Mouse (Mus musculus): ENCODE results near the gene Olfr457.
"Not testable (repeated sequence)": the region's sequence is repeated elsewhere in the genome, so short reads cannot be mapped to it uniquely, and the experiment has no call there.

Gene Olfr457

DNA sequence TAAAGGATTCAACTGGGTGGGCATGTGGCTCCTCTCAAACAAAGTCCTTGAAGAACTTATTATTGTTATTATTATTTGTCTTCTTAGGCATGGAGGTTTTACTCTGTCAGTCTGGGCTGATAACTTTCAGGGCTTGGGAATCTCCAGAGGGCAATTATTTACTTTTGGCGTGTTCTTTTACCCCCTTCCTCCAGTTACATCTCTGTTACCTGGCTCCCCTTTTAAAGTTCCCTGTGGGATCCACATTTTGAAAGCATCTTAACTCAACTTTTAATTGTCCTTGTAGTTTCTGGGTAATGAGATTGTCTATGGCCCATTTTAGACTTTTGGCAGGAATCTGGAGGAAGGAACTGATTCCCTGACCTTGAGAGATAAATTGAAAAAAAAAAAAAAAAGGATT lies at the start of gene Olfr457:
Gene Olfr457, minus strand, starts transcription at position 101 of the 400 bp plus-strand sequence.
- in situ Hi-C loops (cut with MboI; ENCODE audit: low pct_unique_long_range_greater_than_20kb in 1 of 2, low sequenced_read_pairs in 2 of 2, unreplicated experiment in 1 of 2) = no loop called here

GRCm38 (mm10) chr6:42513461-42513860 lies 37.3 kb upstream of the Olfr457 start:
- in situ Hi-C loops (cut with MboI; ENCODE audit: low pct_unique_long_range_greater_than_20kb in 1 of 2, low sequenced_read_pairs in 2 of 2, unreplicated experiment in 1 of 2) = no loop called here

GRCm38 (mm10) chr6:42509311-42509710 lies 33.2 kb upstream of the Olfr457 start:
- in situ Hi-C loops (cut with MboI; ENCODE audit: low pct_unique_long_range_greater_than_20kb in 1 of 2, low sequenced_read_pairs in 2 of 2, unreplicated experiment in 1 of 2) = no loop called here

DNA sequence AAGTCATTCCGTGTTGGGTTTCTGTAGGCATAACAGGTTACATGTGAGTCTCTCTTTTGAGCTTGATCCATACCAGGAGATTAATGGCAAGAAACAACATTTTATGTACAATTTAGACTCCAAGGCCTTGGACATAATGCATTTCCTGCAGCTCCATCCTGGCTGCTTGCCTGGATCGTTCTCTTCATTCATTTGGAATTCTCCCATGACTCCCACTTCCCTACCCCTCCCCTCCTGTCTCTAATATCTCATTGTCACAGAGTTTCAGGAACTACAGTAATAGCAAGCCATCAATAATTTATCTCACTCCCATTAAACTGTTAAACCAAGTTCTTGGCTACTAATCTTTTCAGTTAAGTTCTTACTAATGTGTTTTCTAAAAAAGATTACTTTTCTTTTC lies 27.3 kb upstream of the Olfr457 start:
- in situ Hi-C loops (cut with MboI; ENCODE audit: low pct_unique_long_range_greater_than_20kb in 1 of 2, low sequenced_read_pairs in 2 of 2, unreplicated experiment in 1 of 2) = no loop called here

DNA sequence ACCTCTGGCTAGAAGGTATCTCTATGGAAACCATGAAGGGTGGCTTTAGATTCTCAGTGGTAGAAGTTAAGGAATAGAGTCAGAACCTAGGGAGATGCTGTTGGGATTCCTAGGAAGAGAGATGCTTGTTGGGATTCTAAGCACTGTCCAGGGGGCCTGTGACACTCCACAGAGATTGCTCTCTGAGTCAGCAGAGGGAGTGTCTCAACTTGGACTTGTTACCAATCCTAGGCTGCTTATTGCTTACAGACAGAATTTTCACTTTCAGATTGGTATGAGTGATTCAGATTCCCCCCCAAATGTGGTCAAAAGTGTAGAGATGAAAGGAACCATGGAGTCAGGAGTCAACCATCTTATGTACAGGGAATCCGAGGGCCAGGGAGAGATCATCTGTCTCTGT lies 13.6 kb upstream of the Olfr457 start:
- in situ Hi-C loops (cut with MboI; ENCODE audit: low pct_unique_long_range_greater_than_20kb in 1 of 2, low sequenced_read_pairs in 2 of 2, unreplicated experiment in 1 of 2) = no loop called here

DNA sequence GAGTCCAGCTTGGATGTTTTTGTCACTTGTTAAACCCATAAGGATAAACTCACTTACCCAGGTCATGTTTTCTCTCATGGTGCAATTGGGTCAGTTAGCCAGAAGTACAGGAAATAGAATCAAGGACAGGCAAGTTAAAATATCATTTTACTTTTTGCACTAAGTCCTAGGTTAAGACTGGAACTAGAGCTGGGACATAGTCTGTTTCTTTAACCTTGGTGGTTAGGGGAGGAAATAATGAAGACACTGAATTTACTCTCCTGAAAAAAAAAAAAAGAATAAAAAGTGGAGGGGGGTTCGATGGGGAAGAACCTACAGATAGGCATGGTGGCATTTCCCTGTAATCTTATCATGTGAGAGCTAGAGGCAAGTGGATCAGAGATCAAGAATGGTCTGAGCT lies 11.0 kb upstream of the Olfr457 start, which contains the start of gene Olfr456:
Gene Olfr456, minus strand, starts transcription at position 101 of the 400 bp plus-strand sequence.
- in situ Hi-C loops (cut with MboI; ENCODE audit: low pct_unique_long_range_greater_than_20kb in 1 of 2, low sequenced_read_pairs in 2 of 2, unreplicated experiment in 1 of 2) = no loop called here

- in situ Hi-C loops (cut with MboI; ENCODE audit: low pct_unique_long_range_greater_than_20kb in 1 of 2, low sequenced_read_pairs in 2 of 2, unreplicated experiment in 1 of 2) = no loop called here
Measured at GRCm38 (mm10) chr6:42484633-42485032, 8.5 kb upstream of the Olfr457 start.

DNA sequence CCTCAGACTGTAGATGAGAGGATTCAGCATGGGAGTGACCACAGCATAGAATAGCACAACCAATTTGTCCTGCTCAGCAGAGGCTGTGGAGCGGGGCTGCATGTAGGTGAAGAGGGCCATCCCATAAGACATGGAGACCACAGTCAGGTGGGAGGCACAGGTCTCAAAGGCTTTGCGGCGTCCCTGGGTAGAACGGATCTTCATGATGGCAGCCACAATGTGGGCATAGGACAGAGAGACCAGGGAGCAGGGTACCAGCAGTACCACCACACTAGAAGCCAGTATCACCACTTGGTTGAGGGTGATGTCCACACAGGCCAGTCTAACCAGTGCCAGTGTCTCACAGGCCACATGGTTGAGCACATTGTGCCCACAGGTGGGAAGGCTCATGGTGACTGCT lies 4.8 kb downstream of the Olfr457 start:
- in situ Hi-C loops (cut with MboI; ENCODE audit: low pct_unique_long_range_greater_than_20kb in 1 of 2, low sequenced_read_pairs in 2 of 2, unreplicated experiment in 1 of 2) = not testable (repeated sequence)

GRCm38 (mm10) chr6:42470542-42470941 lies 5.6 kb downstream of the Olfr457 start:
- in situ Hi-C loops (cut with MboI; ENCODE audit: low pct_unique_long_range_greater_than_20kb in 1 of 2, low sequenced_read_pairs in 2 of 2, unreplicated experiment in 1 of 2) = no loop called here

DNA sequence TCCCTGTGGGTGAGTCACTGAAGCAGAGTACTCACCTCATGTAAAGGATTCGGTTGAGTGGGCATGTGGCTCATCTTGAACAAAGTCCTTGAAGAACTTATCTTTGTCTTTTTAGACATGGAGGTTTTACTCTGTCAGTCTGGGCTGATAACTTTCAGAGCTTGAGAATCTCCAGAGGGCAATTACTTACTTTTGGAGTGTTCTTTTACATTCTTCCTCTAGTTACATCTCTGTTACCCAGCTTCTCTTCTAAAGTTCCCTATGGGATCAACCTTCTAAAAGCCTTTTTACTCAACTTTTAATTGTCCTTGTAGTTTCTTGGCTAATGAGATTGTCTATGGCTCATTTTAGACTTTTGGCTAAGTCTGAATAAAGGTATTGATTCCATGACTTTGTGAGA lies 11.0 kb downstream of the Olfr457 start, which contains the start of gene Olfr458:
Gene Olfr458, minus strand, starts transcription at position 101 of the 400 bp plus-strand sequence.
- in situ Hi-C loops (cut with MboI; ENCODE audit: low pct_unique_long_range_greater_than_20kb in 1 of 2, low sequenced_read_pairs in 2 of 2, unreplicated experiment in 1 of 2) = no loop called here

- in situ Hi-C loops (cut with MboI; ENCODE audit: low pct_unique_long_range_greater_than_20kb in 1 of 2, low sequenced_read_pairs in 2 of 2, unreplicated experiment in 1 of 2) = no loop called here
Measured at GRCm38 (mm10) chr6:42447381-42447780, 28.8 kb downstream of the Olfr457 start.

DNA sequence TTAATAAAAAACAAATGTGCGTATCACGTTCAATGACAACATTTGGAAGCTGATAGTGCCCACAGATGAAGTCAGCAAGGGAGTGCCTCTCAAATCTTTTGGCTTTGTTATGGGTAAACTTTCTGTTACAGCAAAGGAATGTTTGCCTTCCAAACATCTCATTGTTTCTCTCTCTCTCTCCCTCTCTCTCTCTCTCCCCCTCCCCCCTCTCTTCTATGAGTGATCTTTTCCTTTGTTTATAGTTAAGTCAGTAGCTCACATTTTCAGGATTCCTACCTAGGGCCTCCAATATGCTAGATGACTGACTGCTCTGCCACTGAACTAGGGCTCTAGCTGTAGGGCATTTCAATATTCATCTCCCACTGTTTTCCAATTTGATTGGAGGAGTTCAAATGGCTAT lies 31.6 kb downstream of the Olfr457 start:
- in situ Hi-C loops (cut with MboI; ENCODE audit: low pct_unique_long_range_greater_than_20kb in 1 of 2, low sequenced_read_pairs in 2 of 2, unreplicated experiment in 1 of 2) = no loop called here

DNA sequence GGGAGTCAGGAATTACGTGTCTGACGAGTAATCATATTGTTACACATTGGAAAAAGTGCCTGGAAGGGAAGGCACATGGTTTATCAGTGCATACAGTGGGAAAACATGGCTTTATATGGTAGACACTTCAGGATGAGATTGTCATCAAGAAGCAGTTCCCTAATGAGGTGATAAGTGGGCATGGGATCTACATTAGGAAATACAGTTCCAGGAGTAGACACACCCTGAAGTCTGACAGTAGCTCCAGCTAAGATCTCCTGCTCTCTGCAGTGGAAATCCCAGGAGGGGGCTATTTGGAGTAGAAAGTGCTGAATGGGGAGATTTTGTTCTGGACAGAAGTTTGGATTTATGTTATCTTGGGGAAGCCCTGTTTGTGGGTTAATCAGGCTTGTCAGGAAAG lies 34.7 kb downstream of the Olfr457 start:
- in situ Hi-C loops (cut with MboI; ENCODE audit: low pct_unique_long_range_greater_than_20kb in 1 of 2, low sequenced_read_pairs in 2 of 2, unreplicated experiment in 1 of 2) = no loop called here

GRCm38 (mm10) chr6:42435490-42435889 lies 40.6 kb downstream of the Olfr457 start:
- in situ Hi-C loops (cut with MboI; ENCODE audit: low pct_unique_long_range_greater_than_20kb in 1 of 2, low sequenced_read_pairs in 2 of 2, unreplicated experiment in 1 of 2) = no loop called here

DNA sequence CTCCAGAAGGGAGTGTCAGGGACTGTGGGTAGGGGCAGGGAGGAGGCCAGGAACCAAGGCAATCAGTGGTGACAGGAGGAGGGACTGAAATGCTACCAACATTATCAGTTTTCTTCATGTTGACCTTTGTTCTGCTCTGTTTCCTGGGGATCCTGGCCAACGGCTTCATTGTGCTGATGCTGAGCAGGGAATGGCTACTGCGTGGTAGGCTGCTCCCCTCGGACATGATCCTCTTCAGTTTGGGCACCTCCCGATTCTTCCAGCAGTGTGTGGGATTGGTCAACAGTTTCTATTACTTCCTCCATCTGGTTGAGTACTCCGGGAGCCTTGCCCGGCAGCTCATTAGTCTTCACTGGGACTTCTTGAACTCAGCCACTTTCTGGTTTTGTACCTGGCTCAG lies 41.7 kb downstream of the Olfr457 start, which contains the start of gene Tas2r126:
Gene Tas2r126, plus strand, starts transcription at position 90 of the 400 bp plus-strand sequence.
- in situ Hi-C loops (cut with MboI; ENCODE audit: low pct_unique_long_range_greater_than_20kb in 1 of 2, low sequenced_read_pairs in 2 of 2, unreplicated experiment in 1 of 2) = no loop called here

DNA sequence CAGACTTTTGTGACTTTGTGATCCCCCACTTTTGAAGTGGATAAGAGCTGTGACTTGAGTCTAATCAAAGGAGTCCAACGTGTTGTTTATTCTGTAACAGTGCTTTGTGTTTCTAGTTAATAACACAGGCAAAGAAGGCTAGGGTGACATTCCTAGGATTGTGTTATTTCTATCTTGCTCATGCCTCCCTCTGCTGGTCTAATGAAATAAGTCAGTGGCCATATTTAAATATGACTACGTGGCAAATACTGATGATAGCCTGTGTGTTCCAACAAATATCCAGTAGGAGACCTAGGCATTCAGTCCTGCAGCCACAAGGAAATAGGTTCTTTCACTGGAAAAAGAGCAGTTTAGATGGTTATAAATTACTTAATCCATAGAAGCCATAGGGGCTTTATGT lies 42.6 kb downstream of the Olfr457 start:
- in situ Hi-C loops (cut with MboI; ENCODE audit: low pct_unique_long_range_greater_than_20kb in 1 of 2, low sequenced_read_pairs in 2 of 2, unreplicated experiment in 1 of 2) = no loop called here

- in situ Hi-C loops (cut with MboI; ENCODE audit: low pct_unique_long_range_greater_than_20kb in 1 of 2, low sequenced_read_pairs in 2 of 2, unreplicated experiment in 1 of 2) = no loop called here
Measured at GRCm38 (mm10) chr6:42426337-42426736, 49.8 kb downstream of the Olfr457 start.

DNA sequence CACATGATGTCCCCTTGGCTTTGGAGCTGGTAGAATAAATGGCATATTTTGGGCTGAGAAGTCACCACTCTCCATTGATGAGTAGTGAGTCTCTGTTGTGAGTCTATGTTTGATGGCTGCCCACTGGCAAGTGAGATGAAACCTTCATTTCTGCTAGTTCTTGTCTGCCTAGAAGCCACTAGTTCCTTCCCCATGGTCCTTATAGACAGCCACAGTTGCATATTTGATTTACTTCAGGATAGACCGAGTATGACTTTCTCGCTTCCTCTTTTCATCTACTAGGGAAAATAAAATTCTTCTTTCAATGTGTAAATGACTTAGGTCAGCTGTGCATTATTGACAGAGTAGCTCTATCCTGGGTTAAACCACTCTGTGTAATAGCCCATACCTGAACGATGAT lies 51.7 kb downstream of the Olfr457 start:
- in situ Hi-C loops (cut with MboI; ENCODE audit: low pct_unique_long_range_greater_than_20kb in 1 of 2, low sequenced_read_pairs in 2 of 2, unreplicated experiment in 1 of 2) = no loop called here

DNA sequence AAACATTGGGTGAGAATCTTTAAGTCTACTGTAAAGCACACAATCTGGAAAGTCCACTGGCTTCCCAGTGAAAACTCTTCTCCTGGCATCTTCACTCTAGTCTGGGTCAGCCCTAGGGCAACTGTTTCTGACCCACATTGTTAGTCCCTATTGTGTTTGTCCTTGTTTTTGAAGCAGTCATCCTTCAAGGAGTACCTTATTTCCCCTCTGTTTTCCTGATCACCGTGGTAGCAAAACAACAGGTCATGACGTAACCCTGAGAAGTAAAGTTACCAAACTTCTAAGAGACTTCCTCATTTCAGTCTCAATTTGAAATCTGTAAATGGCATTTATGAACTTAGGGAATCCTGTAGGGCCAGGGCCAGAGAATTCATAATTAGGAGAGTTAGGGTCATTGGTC lies 54.7 kb downstream of the Olfr457 start:
- in situ Hi-C loops (cut with MboI; ENCODE audit: low pct_unique_long_range_greater_than_20kb in 1 of 2, low sequenced_read_pairs in 2 of 2, unreplicated experiment in 1 of 2) = no loop called here

DNA sequence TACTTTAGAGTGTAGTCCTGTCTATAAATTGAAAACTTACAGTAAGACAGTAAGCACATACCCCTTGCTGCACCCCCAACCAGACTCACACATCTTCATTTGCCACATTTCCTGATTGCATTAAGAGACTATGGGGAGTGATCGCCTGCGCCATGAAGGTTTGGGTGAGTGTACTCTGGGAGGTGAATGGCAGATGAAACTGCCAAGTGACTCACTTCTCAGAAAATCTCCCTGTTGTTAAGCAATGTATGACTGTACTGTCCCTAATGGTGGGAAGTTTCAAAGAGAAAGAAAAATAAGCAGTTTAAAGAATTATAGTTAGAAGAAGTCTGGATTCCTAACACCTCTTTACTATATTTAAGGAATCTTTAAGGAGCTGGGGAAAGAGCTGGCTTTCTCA lies 56.7 kb downstream of the Olfr457 start:
- in situ Hi-C loops (cut with MboI; ENCODE audit: low pct_unique_long_range_greater_than_20kb in 1 of 2, low sequenced_read_pairs in 2 of 2, unreplicated experiment in 1 of 2) = no loop called here

Data from mouse embryonic stem cell (cell line).